Mouse (Mus musculus) testis, adult 2 months (tissue): ENCODE measurements around the gene Ubqln2.

Source experiments
- CTCF ChIP-seq: fragments of 200-500 bp; IDR thresholded peaks from 2 replicates; pipeline ENCODE4 v1.5.1; 2012; ENCODE audit warnings: low read depth, mild to moderate bottlenecking, inconsistent platforms, low read length, moderate library complexity; ENCODE audit not compliant: control insufficient read depth, insufficient read depth, insufficient replicate concordance
- POLR2A ChIP-seq: fragments of 200-500 bp; IDR thresholded peaks from 2 replicates; pipeline ENCODE4 v1.6.1; 2012; ENCODE audit warnings: low read depth, mild to moderate bottlenecking, inconsistent platforms, low read length, moderate library complexity; ENCODE audit not compliant: control insufficient read depth

GRCm38 (mm10) chrX:153500047-153500345 lies 2.0 kb downstream of the Ubqln2 start:
- TF ChIP-seq POLR2A (no peak), CTCF (no peak)
